9 mouse cellular contexts compared by ENCODE assay signal in genomic region chr19:47421128-47421898, GRCm38 (mm10). TPM values are rescaled to one million over a fixed set of nuclear protein-coding genes. Genes with fewer than 3 reads are reported as not detected.
DNase-seq lines count a peak whose midpoint lies in the region; ATAC-seq and TF ChIP-seq lines count a peak whose summit lies in the region.
"Had no signal": no experiment of that assay in that cellular context is flagged by ENCODE, and none has a peak within 500 bp of the region (broad histone marks: within the 10 kb centered on the region; RNA-seq: fewer than 3 reads in every experiment).

No protein-coding gene starts in this region.

- WGBS in heart, adult 2 months = 37% methylated on average over 14 of the region's 14 CpGs
- WGBS in heart, embryonic 12.5 days = 59% methylated on average over 14 of the region's 14 CpGs
- 58% methylated on average over 14 of the region's 14 CpGs for WGBS in kidney, adult 2 months
- WGBS in midbrain, embryonic 13.5 days = 78% methylated on average over 14 of the region's 14 CpGs

- peak overlapping the region; percentile 78 for H3K27ac ChIP-seq in heart, adult 2 months
- H3K27ac ChIP-seq in heart, embryonic 12.5 days (ENCODE audit: poor library complexity, severe bottlenecking) = peak overlapping the region; percentile 68
- peak overlapping the region; percentile 66 for H3K27ac ChIP-seq in kidney, adult 2 months (ENCODE audit: insufficient read depth, low read depth, low read length)
- 0 out of 2 replicates have a peak overlapping the region, but pooled peaks have one; percentile 11 for H3K27ac ChIP-seq in midbrain, embryonic 13.5 days
- H3K27ac ChIP-seq: liver, embryonic 14.5 days had no signal

- TF ChIP-seq CTCF in heart, adult 2 months (IDR thresholded peaks at IDR 0.05) = no peak
- TF ChIP-seq CTCF in kidney, adult 2 months (conservative IDR thresholded peaks at IDR 0.05; ENCODE audit: insufficient read depth, insufficient read length, low read depth, low read length) = no peak

- H3K4me1 ChIP-seq in heart, adult 2 months (ENCODE audit: control insufficient read depth, insufficient read depth, low read length) = peaks cover 7% of the 10 kb centered on the region
- peaks cover 52% of the 10 kb centered on the region for H3K4me1 ChIP-seq in heart, embryonic 12.5 days (replicated peaks)
- H3K4me1 ChIP-seq in kidney, adult 2 months (ENCODE audit: control insufficient read depth, insufficient read depth, low read length) = peaks cover 10% of the 10 kb centered on the region; the same call in 1 of the 2 replicates
- H3K4me1 ChIP-seq in midbrain, embryonic 13.5 days (replicated peaks) = peaks cover 12% of the 10 kb centered on the region; the same call in 1 of the 2 replicates

- no peak for ATAC-seq in heart, embryonic 12.5 days (ENCODE audit: insufficient number of reproducible peaks, low FRiP score)
- peak; percentile 43; the same call in 1 of the 2 replicates for ATAC-seq in midbrain, embryonic 13.5 days
- no peak for ATAC-seq in monocyte, adult 5-6 weeks (replicated peaks; ENCODE audit: insufficient number of reproducible peaks, low FRiP score, low TSS enrichment, poor library complexity, severe bottlenecking)

- H3K9ac ChIP-seq in heart, adult 2 months (ENCODE audit: low read depth, low read length) = no peak overlapping the region
- H3K9ac ChIP-seq in heart, embryonic 12.5 days = peak overlapping the region; percentile 42; the same call in 1 of the 2 replicates
- no peak overlapping the region for H3K9ac ChIP-seq in midbrain, embryonic 13.5 days (replicated peaks)
- H3K9ac ChIP-seq: liver, embryonic 14.5 days had no signal

- no peak overlapping the region for H3K4me2 ChIP-seq in heart, embryonic 12.5 days
- no peak overlapping the region for H3K4me2 ChIP-seq in midbrain, embryonic 13.5 days (replicated peaks)

- 0 out of 2 replicates have a peak, but pooled peaks have one; percentile 25 for TF ChIP-seq EP300 in heart, adult 2 months (IDR thresholded peaks at IDR 0.05; ENCODE audit: insufficient read depth, low read depth, low read length)

- DNase-seq in heart, adult 2 months = peak in 1 of 2 experiments; percentile 54
- no peak for DNase-seq in heart, postnatal 25 days (ENCODE audit: low spot score)
- DNase-seq in kidney, adult 2 months = peak; percentile 52
- no peak for DNase-seq in layer of hippocampus, postnatal 36 days
- DNase-seq in layer of hippocampus, adult 18-20 months (ENCODE audit: low spot score in 2 of 2) = no peak

- no peaks in the 10 kb centered on the region for H3K36me3 ChIP-seq in heart, adult 2 months (ENCODE audit: control insufficient read depth, insufficient read depth, low read length)
- peaks cover 16% of the 10 kb centered on the region for H3K36me3 ChIP-seq in heart, embryonic 12.5 days
- no peaks in the 10 kb centered on the region for H3K36me3 ChIP-seq in kidney, adult 2 months (ENCODE audit: control insufficient read depth, insufficient read depth, low read length)
- no peaks in the 10 kb centered on the region for H3K36me3 ChIP-seq in midbrain, embryonic 13.5 days

- H3K9me3 ChIP-seq in heart, embryonic 12.5 days (replicated peaks) = no peaks in the 10 kb centered on the region
- H3K9me3 ChIP-seq in midbrain, embryonic 13.5 days = no peaks in the 10 kb centered on the region

- no peak for TF ChIP-seq POLR2A in heart, adult 2 months (IDR thresholded peaks at IDR 0.05; ENCODE audit: insufficient read depth, low read depth, low read length)
- no peak for TF ChIP-seq POLR2A in kidney, adult 2 months (IDR thresholded peaks at IDR 0.05; ENCODE audit: low read depth, low read length)

- no peaks in the 10 kb centered on the region for H3K27me3 ChIP-seq in heart, adult 2 months (ENCODE audit: control insufficient read depth, insufficient read depth, low read length)
- H3K27me3 ChIP-seq in heart, embryonic 12.5 days (replicated peaks) = no peaks in the 10 kb centered on the region
- no peaks in the 10 kb centered on the region for H3K27me3 ChIP-seq in kidney, adult 2 months (replicated peaks; ENCODE audit: control insufficient read depth, insufficient read depth, low read length)
- no peaks in the 10 kb centered on the region for H3K27me3 ChIP-seq in midbrain, embryonic 13.5 days

- no peak overlapping the region for H3K4me3 ChIP-seq in heart, adult 2 months
- no peak overlapping the region for H3K4me3 ChIP-seq in heart, embryonic 12.5 days
- H3K4me3 ChIP-seq in kidney, adult 2 months (ENCODE audit: insufficient read depth, low read depth, low read length) = no peak overlapping the region
- no peak overlapping the region for H3K4me3 ChIP-seq in midbrain, embryonic 13.5 days (replicated peaks)

- H3K79me2 ChIP-seq in heart, adult 2 months (replicated peaks; ENCODE audit: control insufficient read depth, insufficient read depth, low read length) = peaks cover 2% of the 10 kb centered on the region

- intact Hi-C loops in heart, adult 2 months (cut with DNase I) = no loop called here
- intact Hi-C loops in heart, postnatal 25 days (cut with DNase I) = loop anchor here (2.0 kb wide), 1 partner anchor 19 kb away; no protein-coding TSS in a partner anchor

RNA-seq across cellular contexts. Expression of gene Sh3pxd2a, which starts 42.9 kb away (rescaled TPM):
- total RNA-seq in heart, adult 2 months (2021) = 10 to 100 TPM; 52.3 to 53.2 TPM
- polyA plus RNA-seq in heart, adult 2 months (2012; rRNA removed) = 36.1 and 40.3 TPM in 2 replicates
- 10 to 100 TPM; 63.5 to 63.6 TPM for total RNA-seq in heart, postnatal 25 days (2021)
- 6.2 TPM in 2 replicates for polyA plus RNA-seq in heart, embryonic 12.5 days (2016; fragmentation: Nextera tagmentation; extraction: Ambion mirVana)
- 14.9 and 15.5 TPM in 2 replicates for polyA plus RNA-seq in kidney, adult 2 months (2012; rRNA removed)
- 2.0 and 2.2 TPM in 2 replicates for polyA plus RNA-seq in midbrain, embryonic 13.5 days (2015; fragmentation: Nextera tagmentation; extraction: Ambion mirVana)
- 2.1 to 3.7 TPM (median 2.6 TPM) in 3 replicates for total RNA-seq in monocyte, adult 5-6 weeks (2017)
- total RNA-seq in layer of hippocampus, postnatal 36 days (2021) = 10 to 100 TPM; 32.8 to 38.8 TPM
- 10 to 100 TPM; 33.4 to 35.4 TPM for total RNA-seq in layer of hippocampus, adult 18-20 months (2021)

Comparison
In these comparisons a context has a peak if more than half of its experiments do, and no peak if none do; other contexts are left out.
1. H3K27ac ChIP-seq: peak in every context shown above with its lines; median percentile 78 in heart, adult 2 months; 68 in heart, embryonic 12.5 days; 66 in kidney, adult 2 months; 11 in midbrain, embryonic 13.5 days.